Mouse (Mus musculus) thymus, postnatal 0 days (tissue): ENCODE measurements at regions not wholly inside any gene's neighbourhood (a gene's known extent, or its start where the extent isn't known, plus 50 kb on each side); places are given as distances from the start of the nearest gene placed in this dataset.

Source experiments
- DNase-seq: peaks from one replicate; pipeline ENCODE4 v3.0.0-alpha.2; 2015; ENCODE audit warnings: low spot score

GRCm38 (mm10) chr7:125393654-125394346, 50.7 kb upstream of the Kdm8 start:
- peak; percentile 86 for DNase-seq
